Mouse (Mus musculus): ENCODE data around the gene Gdpgp1.

- TF ChIP-seq CTCF (IDR thresholded peaks at IDR 0.05; ENCODE audit: low read depth) (no peak), EP300 (IDR thresholded peaks at IDR 0.05; ENCODE audit: low read depth) (no peak)
These were observed 40.8 kb downstream of the Gdpgp1 start for GRCm38 (mm10) chr7:80273456-80273855.
